Mouse (Mus musculus): Measurements from ENCODE around the gene Gm21994.
"Not testable (repeated sequence)": the region's sequence is repeated elsewhere in the genome, so short reads cannot be mapped to it uniquely, and the experiment has no call there.

Gene Gm21994

DNA sequence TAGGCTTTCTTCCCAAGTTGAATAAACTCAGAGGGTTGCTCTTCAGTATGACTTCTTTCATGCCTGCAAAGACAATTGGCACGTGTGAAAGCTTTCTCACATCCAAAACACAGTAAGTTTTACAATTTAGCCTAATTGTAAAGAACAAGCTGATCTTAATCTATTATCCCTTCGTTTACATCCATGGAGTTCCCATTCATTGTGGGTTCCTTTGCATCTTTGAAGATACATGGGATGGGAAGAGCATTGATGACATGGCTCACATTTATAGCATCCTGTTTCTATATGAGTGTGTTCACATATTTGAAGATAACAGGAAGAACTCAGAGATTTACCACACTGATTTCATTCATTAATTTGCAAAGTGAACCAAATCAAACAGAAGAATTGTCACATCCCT is at the start of gene Gm21994:
Gm21994 (minus strand) TSS at position 101 of the 400 bp plus-strand sequence.
- DNase-seq: not testable (repeated sequence)

- DNase-seq: no peak
Measured at GRCm38 (mm10) chr2:150299096-150299495, 43.7 kb upstream of the Gm21994 start.

DNA sequence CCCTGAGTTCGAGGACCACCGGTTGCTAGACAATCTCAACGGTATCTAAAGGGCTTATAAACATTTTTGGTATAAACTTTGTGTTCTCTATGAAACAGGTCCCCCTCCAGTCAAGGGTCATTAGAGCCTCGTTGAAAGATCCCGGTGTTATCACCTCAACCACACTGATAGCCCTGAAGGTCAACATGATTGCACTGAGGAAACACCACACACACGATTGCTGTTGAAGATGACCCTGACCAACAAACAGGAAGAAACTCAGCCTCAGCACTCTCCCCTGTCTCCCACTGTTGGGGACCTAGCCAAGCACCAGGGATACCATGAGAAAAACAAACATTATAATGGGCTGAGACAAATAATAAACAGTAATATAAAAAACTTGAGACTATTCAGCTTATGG is 38.3 kb upstream of the Gm21994 start:
- no peak for DNase-seq

DNA sequence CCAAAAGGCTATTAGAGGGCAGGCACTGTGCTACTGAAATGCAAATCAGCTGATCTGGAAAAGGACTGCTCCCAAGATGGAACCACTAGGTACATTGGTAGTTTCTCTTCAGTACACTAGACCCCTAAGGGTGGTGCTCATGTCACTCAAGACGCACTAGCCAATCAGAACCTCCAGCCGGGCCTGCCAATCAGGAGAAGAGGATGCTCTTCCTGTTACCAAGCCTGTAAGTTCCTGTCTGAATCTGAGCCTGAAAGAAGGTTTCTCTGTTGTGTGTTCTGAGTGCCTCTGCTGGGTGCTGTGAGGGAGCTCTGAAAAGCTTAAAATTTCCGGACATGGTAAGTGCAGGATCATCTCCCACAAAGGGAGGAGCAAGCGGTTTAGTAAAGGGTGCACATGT is 1.9 kb upstream of the Gm21994 start, which contains the start of gene Gm14124:
Gm14124 (plus strand) TSS at position 227 of the 400 bp plus-strand sequence.
- not testable (repeated sequence) for DNase-seq

- not testable (repeated sequence) for DNase-seq
Measured at GRCm38 (mm10) chr2:150256861-150257260, 1.5 kb upstream of the Gm21994 start.

- DNase-seq: no peak
Measured at GRCm38 (mm10) chr2:150243211-150243610, 12.2 kb downstream of the Gm21994 start.

- DNase-seq: not testable (repeated sequence)
Measured at GRCm38 (mm10) chr2:150223263-150223662, 32.1 kb downstream of the Gm21994 start.

DNA sequence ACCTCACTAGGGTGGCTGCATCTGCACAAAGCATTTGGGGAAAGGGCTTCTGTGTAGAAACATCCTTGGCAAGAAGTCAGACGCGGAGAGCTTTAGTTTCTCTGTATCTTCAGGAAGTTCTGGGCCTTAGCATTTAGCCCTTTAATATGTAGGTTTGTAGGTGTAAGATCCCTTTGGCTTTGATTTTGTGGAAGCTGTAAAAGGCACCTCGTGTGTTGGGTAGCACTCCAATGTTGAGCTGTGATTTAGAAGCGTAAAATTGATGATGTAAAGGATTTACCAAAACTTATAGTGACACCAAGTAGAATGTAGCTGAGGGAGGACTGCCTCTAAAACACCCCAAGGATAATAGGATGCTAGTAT is 37.0 kb downstream of the Gm21994 start:
- DNase-seq: not testable (repeated sequence)

- peak; percentile 93 for DNase-seq
Measured at GRCm38 (mm10) chr2:150217600-150218362, 37.6 kb downstream of the Gm21994 start, which contains the start of gene Zfp937. Zfp937 (plus strand) TSS chr2:150218073.

Measured in cerebellum, adult 9-10 months (tissue).